Mouse (Mus musculus): ENCODE measurements around the gene Pcdh20.

Gene Pcdh20

DNA sequence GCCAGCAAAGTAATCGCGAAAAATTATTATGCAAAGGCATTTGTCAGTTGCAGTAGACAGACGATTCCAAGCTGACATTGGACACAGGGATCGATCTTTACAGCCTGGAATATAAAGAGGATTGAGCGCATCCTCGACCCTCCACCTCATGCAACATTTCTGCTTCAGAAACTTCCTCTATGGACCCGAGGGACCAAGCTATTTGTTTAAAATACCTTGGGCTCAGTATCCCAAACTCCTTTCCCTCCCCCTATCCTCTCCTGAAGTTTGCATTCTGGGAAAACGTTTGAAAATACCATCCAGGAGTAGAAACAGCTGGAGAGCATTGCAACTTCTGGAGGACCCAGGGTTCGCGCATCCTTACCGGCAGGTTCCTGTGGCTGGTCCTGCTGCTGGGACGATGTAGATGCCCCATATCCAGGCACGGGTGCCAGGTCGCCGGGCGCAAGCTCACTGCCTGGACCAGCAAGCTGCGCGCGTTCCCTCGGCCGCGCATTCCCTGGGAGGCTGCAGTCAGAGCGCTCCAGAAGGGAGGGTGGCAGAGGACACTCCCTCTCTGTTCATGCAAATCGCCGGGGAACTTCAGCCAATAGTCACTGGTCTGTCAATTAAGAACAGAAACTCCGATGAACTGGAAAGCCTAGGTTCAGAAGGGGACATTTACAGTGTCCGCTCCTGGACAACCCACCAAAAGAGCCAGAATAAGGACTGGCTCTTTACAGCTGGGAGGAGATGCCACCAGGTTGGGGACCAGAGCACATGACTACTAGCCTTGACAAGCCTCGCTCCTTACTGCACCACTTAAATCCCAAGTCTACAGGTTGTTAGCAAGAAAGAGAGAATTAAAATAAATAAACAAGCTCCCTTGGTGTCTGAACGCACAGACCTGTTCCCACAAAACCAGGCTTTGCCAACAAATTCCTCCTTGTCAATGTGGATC, at the start of gene Pcdh20:
TSS of gene Pcdh20 (minus strand) at position 902 of the 940 bp plus-strand sequence.
- no peak for DNase-seq (ENCODE audit: low read depth, low spot score)

DNA sequence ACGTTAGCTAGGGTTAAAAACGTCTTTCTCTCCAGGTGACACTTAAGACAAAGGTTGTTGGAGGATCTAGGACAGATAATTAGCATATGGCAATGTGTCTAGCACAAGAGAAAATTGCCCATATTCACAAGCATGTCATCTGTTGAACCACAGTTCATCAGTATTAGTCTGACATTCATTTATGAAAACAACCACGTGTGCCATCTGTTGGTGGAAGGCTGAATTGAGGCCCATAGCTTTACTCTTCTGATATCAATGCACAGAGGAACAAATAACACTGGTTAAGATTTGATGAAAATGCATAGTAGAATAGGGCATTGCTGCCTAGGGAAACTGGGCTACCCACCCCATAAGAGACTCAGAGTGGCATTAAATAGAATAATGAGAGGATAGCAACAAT, 8.7 kb upstream of the Pcdh20 start:
- no peak for DNase-seq (ENCODE audit: low read depth, low spot score)

DNA sequence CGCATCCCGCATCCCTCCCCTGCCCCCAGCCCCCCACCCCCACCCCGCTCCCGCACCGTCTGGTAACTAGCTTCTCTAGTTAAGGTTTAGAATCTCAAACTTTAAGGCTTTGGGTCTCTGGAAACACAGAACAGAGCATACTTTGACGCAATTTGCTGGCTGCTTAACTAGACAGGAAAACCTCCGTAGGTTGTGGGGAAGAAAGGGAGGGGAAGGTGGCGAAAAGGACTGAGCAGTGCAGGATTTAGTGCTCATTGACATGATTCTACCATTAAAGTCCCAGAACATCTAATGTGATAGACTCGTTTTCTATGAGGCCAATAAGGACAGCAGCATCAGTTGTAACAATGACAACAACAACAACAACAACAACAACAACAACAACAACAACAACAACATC, 1.2 kb downstream of the Pcdh20 start:
- DNase-seq (ENCODE audit: low read depth, low spot score), result no peak

DNA sequence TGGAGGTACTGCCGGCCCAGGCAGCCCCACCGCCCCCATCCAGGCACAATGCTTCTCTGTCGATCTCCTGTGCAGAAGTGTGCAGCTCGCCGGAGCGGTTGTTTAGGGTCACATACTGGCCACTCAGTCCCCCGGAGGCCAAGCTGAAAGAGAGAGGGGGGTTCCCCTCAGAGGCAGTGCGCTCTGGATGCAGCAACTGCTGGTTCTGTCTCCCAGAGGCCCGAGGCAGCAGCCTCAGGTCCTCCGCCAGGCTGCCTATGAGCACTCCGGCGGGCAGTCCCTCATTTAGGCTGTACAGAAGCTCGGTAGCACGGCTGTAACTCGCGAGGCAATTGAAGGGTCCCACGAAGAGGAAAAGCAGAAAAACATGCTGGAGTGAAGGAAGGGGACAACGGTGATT, 1.8 kb downstream of the Pcdh20 start:
- DNase-seq (ENCODE audit: low read depth, low spot score), result no peak

DNA sequence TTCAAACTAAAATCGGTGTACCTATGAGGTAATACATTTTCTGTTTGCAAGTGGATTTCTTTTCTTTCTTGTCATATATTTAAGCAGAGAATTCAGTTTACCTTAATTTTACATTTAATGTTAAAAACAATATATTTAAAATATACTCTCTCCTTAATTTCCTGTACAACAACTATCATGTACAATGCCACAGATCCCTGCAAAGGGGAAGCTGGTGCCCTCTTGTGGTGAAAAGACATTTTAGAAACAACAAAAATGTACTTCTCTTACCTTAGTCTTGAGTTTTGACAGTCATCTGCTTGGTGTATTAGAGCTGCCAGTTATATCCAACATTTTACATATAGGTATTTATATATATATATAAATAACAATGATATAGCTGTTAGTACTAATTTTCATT, 4.8 kb downstream of the Pcdh20 start:
- no peak for DNase-seq (ENCODE audit: low read depth, low spot score)

DNA sequence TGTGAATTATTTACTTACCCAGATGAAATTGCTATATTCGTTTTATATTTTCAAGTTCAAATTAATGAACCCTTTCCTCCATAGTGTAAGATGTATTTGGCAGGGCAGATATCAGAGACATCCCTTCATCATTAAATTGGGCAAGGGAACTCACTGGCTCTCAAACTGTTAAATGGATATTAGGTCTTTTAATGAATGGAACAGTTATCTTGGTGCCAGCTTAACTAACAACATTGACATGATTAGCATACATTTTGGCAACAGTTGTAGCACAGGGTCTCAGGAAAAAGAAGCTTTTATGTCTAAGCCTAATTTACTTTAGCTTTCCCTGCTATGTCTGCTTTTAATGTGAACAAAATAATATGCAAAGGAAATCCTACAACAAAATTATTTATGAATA, 6.8 kb downstream of the Pcdh20 start:
- DNase-seq (ENCODE audit: low read depth, low spot score), result no peak

DNA sequence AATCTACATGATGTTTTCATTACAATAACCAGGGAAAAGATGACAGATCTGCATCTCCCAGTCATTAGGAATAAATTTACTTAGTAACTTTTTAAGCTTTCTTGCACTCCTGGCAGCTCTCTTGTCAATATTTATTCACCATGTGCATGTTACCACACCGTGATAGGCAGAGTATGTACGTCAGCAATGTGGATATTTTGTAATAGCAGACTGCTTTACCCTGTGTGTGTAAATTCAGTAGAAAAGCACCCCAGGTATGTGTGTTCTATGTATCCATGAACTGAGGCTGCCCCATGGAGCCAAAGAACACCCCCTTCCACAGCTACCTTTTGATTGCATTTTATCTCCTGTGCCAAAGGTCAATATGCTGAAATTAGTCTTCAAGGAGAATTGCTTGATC, 7.8 kb downstream of the Pcdh20 start:
- DNase-seq (ENCODE audit: low read depth, low spot score), result no peak

DNA sequence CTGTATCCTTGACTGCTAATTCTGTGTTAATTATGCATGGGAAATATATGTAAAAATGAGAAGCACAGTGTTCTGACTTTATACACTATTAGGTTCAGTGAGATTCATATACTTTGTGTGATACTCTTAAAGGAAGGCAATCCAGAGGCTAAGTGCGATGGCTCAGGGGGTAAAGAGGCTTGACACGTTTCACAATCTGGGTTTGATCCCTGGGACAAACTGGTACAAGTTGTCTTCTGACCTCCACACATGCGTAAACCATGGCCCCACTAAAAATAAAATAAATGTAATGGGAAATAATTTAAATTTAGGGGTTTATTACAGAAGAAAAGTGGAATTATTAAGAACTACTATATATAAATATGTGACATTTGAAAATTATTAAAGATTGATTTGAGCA, 8.3 kb downstream of the Pcdh20 start:
- no peak for DNase-seq (ENCODE audit: low read depth, low spot score)

DNA sequence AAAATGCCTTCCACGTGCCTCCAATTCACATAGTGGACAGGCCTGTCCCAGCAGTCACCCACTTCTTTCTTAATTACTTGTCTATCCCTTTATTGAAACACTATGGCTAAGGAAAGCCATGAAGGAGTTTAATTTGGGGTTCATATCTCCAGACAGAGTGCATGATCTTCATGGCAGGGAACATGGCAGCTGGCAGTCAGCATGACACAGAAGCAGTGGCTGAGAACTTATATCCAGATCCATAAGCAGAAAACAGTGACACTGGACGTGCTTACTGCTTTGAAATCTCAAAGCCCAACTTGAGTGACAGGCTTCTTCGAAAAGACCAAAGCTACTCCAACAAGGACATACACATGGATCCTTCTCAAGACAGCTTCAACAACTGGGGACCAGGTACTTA, 10.5 kb downstream of the Pcdh20 start:
- no peak for DNase-seq (ENCODE audit: low read depth, low spot score)

DNA sequence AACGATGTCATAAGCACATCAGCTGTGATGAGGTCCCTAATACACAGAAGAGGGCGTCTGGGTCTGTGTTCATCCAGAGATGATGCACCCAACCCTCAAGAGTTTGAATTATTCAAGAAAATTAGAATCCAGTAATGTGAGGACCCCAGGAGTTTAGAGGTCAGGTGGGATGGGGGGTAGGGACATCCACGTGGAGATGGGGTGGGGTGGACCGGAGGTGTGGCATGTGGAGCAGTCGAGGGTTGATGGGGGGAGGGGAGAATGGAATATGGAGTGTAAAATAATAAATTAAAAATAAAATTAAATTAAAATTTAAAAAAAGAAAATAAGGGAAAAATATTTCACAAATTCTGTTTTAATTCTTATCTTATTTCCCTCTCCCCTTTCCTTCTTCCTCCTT, 27.9 kb downstream of the Pcdh20 start:
- no peak for DNase-seq (ENCODE audit: low read depth, low spot score)

DNA sequence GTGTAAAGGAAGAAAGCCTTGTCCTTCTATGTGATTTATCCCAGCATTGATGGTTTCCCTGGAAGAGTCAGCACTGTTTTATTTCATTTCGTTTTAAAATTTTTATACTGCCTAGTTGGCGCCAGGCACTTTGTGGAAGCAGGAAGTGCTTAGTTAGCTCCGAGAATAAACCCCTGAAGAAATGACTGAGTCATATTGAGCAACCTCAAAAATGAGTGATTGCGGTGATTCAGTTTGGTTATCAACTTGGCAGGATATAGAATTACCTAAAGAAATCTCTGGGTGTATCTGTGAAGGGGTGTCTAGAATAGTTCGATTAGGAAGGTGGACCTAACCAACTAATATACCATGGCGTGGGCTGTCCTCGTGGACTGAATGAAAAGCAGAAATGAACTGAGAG, 41.8 kb downstream of the Pcdh20 start:
- DNase-seq (ENCODE audit: low read depth, low spot score), result no peak

DNA sequence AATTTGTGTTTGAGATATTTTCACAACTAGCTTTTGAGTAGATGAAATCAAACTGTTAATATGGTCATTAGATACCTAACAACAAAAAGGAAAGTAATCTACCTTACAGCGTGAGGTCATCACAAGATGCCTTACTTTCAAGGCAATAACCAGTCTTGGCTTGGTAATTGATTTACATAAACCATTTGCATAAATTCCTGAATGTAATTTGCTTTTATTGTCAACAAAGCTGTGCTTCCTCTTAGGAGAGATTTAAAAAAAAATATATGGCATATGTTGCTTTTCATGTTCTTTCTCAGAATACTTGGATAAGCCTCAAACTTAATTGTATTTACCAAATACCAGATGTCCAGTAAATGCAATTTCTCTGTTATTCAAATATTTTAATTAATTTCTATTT, 43.8 kb downstream of the Pcdh20 start:
- DNase-seq (ENCODE audit: low read depth, low spot score), result no peak

Measured in CD4-positive, CD25-positive, alpha-beta regulatory T cell, adult 2 months (primary cell).